Mouse (Mus musculus) spleen, adult 2 months (tissue): ENCODE data around the gene Gpr152.

Experiments
- CTCF ChIP-seq: fragments of 200-500 bp; IDR thresholded peaks from 2 replicates; pipeline ENCODE4 v1.5.1; 2011; ENCODE audit warnings: mild to moderate bottlenecking, inconsistent platforms; ENCODE audit not compliant: insufficient read depth, insufficient read length, insufficient replicate concordance; ENCODE audit errors: extremely low read depth
- POLR2A ChIP-seq: fragments of 200-500 bp; IDR thresholded peaks from 2 replicates; pipeline ENCODE4 v1.6.1; 2011; ENCODE audit warnings: low read depth, low read length, inconsistent platforms

GRCm38 (mm10) chr19:4181892-4182291 is 42.3 kb downstream of the Gpr152 start:
- TF ChIP-seq CTCF = no peak
- no peak for TF ChIP-seq POLR2A
